Mouse (Mus musculus) neural tube, embryonic 14.5 days (tissue): ENCODE measurements at regions not wholly inside any gene's neighbourhood (a gene's known extent, or its start where the extent isn't known, plus 50 kb on each side); places are given as distances from the start of the nearest gene placed in this dataset.

Experiments
- ATAC-seq: fragments of 200-750 bp; cut with Nextera tagmentation; 2 replicates; pipeline ENCODE4 v1.8.0; 2017; ENCODE audit warnings: low read depth, mild to moderate bottlenecking, moderate TSS enrichment, moderate library complexity
- H3K27ac ChIP-seq: fragments of 300-500 bp; sonication (generic); 2 replicates; pipeline ENCODE4 v1.5.1; 2014; ENCODE audit warnings: low read depth, mild to moderate bottlenecking, control low read depth, low read length, moderate library complexity, mixed read lengths
- H3K27me3 ChIP-seq: fragments of 300-500 bp; sonication (generic); 2 replicates; pipeline ENCODE4 v1.6.1; 2014; ENCODE audit warnings: low read length; ENCODE audit not compliant: control insufficient read depth, insufficient read depth
- H3K36me3 ChIP-seq: fragments of 300-500 bp; sonication (generic); 2 replicates; pipeline ENCODE4 v1.6.1; 2014; ENCODE audit warnings: low read length, mixed read lengths; ENCODE audit not compliant: control insufficient read depth, insufficient read depth
- H3K4me1 ChIP-seq: fragments of 300-500 bp; sonication (generic); 2 replicates; pipeline ENCODE4 v1.6.1; 2014; ENCODE audit warnings: low read length; ENCODE audit not compliant: control insufficient read depth, insufficient read depth
- H3K4me2 ChIP-seq: fragments of 300-500 bp; sonication (generic); 2 replicates; pipeline ENCODE4 v1.6.1; 2014; ENCODE audit warnings: mild to moderate bottlenecking, low read depth, low read length, control low read depth
- H3K4me3 ChIP-seq: fragments of 300-500 bp; sonication (generic); 2 replicates; pipeline ENCODE4 v1.5.1; 2014; ENCODE audit warnings: low read depth, low read length, control low read depth, mixed read lengths
- H3K9ac ChIP-seq: fragments of 300-500 bp; sonication (generic); replicated peaks from 2 replicates; pipeline ENCODE4 v1.6.1; 2014; ENCODE audit warnings: low read depth, mild to moderate bottlenecking, control low read depth, low read length, mixed read lengths
- H3K9me3 ChIP-seq: fragments of 300-500 bp; sonication (generic); 2 replicates; pipeline ENCODE4 v1.6.1; 2016; ENCODE audit warnings: low read length; ENCODE audit not compliant: control insufficient read depth
- WGBS: fragments of 180-500 bp; shearing (Covaris S2); extraction: QIAGEN DNeasy Blood & Tissue Kit; methylation state at CpG from one replicate; pipeline ENCODE4 v1.1.7; 2014; 5-methylcytosine and 5-hydroxymethylcytosine counted together

- no peak overlapping the region for H3K27ac ChIP-seq
These were observed 306.9 kb upstream of the Cited2 start for GRCm38 (mm10) chr10:17416121-17416520.

GRCm38 (mm10) chr10:17417394-17417793 is 305.6 kb upstream of the Cited2 start:
- no peak for ATAC-seq
- WGBS = 89% methylated on average over 1 of the region's 1 CpGs

More at GRCm38 (mm10) chr10:17416121-17416520, 306.9 kb upstream of the Cited2 start:
- no peak for ATAC-seq
- H3K9me3 ChIP-seq = no peaks in the 10 kb centered on the region
- H3K4me2 ChIP-seq = no peak overlapping the region
- no peak overlapping the region for H3K4me3 ChIP-seq
- no peaks in the 10 kb centered on the region for H3K4me1 ChIP-seq
- WGBS = 28% methylated on average over 1 of the region's 1 CpGs
- no peak overlapping the region for H3K9ac ChIP-seq
- H3K27me3 ChIP-seq = no peaks in the 10 kb centered on the region
- H3K36me3 ChIP-seq = no peaks in the 10 kb centered on the region

GRCm38 (mm10) chr10:17418227-17418685 is 304.8 kb upstream of the Cited2 start:
- no peaks in the 10 kb centered on the region for H3K4me1 ChIP-seq
- 76% methylated on average over 7 of the region's 7 CpGs for WGBS
- no peak overlapping the region for H3K4me3 ChIP-seq
- no peak overlapping the region for H3K27ac ChIP-seq
- no peak for ATAC-seq
- no peaks in the 10 kb centered on the region for H3K27me3 ChIP-seq
- H3K9me3 ChIP-seq = no peaks in the 10 kb centered on the region
- no peak overlapping the region for H3K9ac ChIP-seq
- no peaks in the 10 kb centered on the region for H3K36me3 ChIP-seq
- no peak overlapping the region for H3K4me2 ChIP-seq

More at GRCm38 (mm10) chr10:17417394-17417793, 305.6 kb upstream of the Cited2 start:
- Histone ChIP-seq H3K4me1 (no peaks in the 10 kb centered on the region), H3K4me3 (no peak overlapping the region), H3K27me3 (no peaks in the 10 kb centered on the region), H3K27ac (no peak overlapping the region), H3K9ac (no peak overlapping the region), H3K9me3 (no peaks in the 10 kb centered on the region), H3K36me3 (no peaks in the 10 kb centered on the region), H3K4me2 (no peak overlapping the region)

- no peak for ATAC-seq
- WGBS = 57% methylated on average over 4 of the region's 4 CpGs
- Histone ChIP-seq H3K36me3 (no peaks in the 10 kb centered on the region), H3K4me1 (no peaks in the 10 kb centered on the region), H3K27ac (no peak overlapping the region), H3K4me3 (no peak overlapping the region), H3K9me3 (no peaks in the 10 kb centered on the region), H3K27me3 (no peaks in the 10 kb centered on the region), H3K4me2 (no peak overlapping the region), H3K9ac (no peak overlapping the region)
These were observed 299.3 kb upstream of the Cited2 start for GRCm38 (mm10) chr10:17423584-17424278.

- Histone ChIP-seq H3K27me3 (no peaks in the 10 kb centered on the region), H3K36me3 (no peaks in the 10 kb centered on the region), H3K9me3 (no peaks in the 10 kb centered on the region), H3K27ac (no peak overlapping the region), H3K4me3 (no peak overlapping the region), H3K4me2 (no peak overlapping the region), H3K9ac (no peak overlapping the region), H3K4me1 (no peaks in the 10 kb centered on the region)
- no peak for ATAC-seq
- WGBS = 82% methylated on average over 3 of the region's 3 CpGs
These were observed 296.8 kb upstream of the Cited2 start for GRCm38 (mm10) chr10:17426197-17426596.

GRCm38 (mm10) chr10:17427316-17427715 is 295.7 kb upstream of the Cited2 start:
- Histone ChIP-seq H3K36me3 (no peaks in the 10 kb centered on the region), H3K4me2 (no peak overlapping the region), H3K9me3 (no peaks in the 10 kb centered on the region), H3K4me3 (no peak overlapping the region), H3K9ac (no peak overlapping the region), H3K27me3 (no peaks in the 10 kb centered on the region), H3K4me1 (no peaks in the 10 kb centered on the region), H3K27ac (no peak overlapping the region)
- no peak for ATAC-seq

- no peak overlapping the region for H3K4me3 ChIP-seq
- WGBS = 89% methylated on average over 3 of the region's 3 CpGs
- no peaks in the 10 kb centered on the region for H3K36me3 ChIP-seq
- no peak overlapping the region for H3K27ac ChIP-seq
- H3K4me2 ChIP-seq = no peak overlapping the region
- ATAC-seq = no peak
- H3K4me1 ChIP-seq = no peaks in the 10 kb centered on the region
- no peaks in the 10 kb centered on the region for H3K9me3 ChIP-seq
- H3K27me3 ChIP-seq = no peaks in the 10 kb centered on the region
- no peak overlapping the region for H3K9ac ChIP-seq
These were observed 294.7 kb upstream of the Cited2 start for GRCm38 (mm10) chr10:17428315-17428714.

GRCm38 (mm10) chr10:17431068-17431467 is 291.9 kb upstream of the Cited2 start:
- Histone ChIP-seq H3K9me3 (no peaks in the 10 kb centered on the region), H3K4me1 (no peaks in the 10 kb centered on the region), H3K27ac (no peak overlapping the region), H3K36me3 (no peaks in the 10 kb centered on the region), H3K27me3 (no peaks in the 10 kb centered on the region), H3K4me3 (no peak overlapping the region), H3K4me2 (no peak overlapping the region), H3K9ac (no peak overlapping the region)
- ATAC-seq = no peak
- WGBS = 89% methylated on average over 8 of the region's 8 CpGs

- Histone ChIP-seq H3K4me1 (no peaks in the 10 kb centered on the region), H3K4me3 (no peak overlapping the region), H3K9ac (no peak overlapping the region), H3K4me2 (no peak overlapping the region), H3K27me3 (no peaks in the 10 kb centered on the region), H3K36me3 (no peaks in the 10 kb centered on the region), H3K9me3 (no peaks in the 10 kb centered on the region), H3K27ac (no peak overlapping the region)
- ATAC-seq = no peak
- WGBS = 56% methylated on average over 4 of the region's 4 CpGs
These were observed 288.9 kb upstream of the Cited2 start for GRCm38 (mm10) chr10:17434098-17434497.
